Mouse (Mus musculus) layer of hippocampus, postnatal 14 days (tissue): ENCODE results near the gene Pick1. TPM values are rescaled to one million over a fixed set of nuclear protein-coding genes. Genes with fewer than 3 reads are reported as not detected.
"Not testable (repeated sequence)": the region's sequence is repeated elsewhere in the genome, so short reads cannot be mapped to it uniquely, and the experiment has no call there.

Experiments
- DNase-seq, 2 experiments: peaks; one replicate each; pipeline ENCODE4 v3.0.0; 2021 to 2022; ENCODE audit warnings: low spot score in 2 of 2, mixed read lengths in 1 of 2
- total RNA-seq, 2 experiments: library from RNA; stranded (reverse); gene quantifications; 2 replicates each; pipeline ENCODE4 v1.2.3; 2021

Pick1 gene
- total RNA-seq, 2 experiments from 2014 or later: 47.6 to 47.8 TPM

GRCm38 (mm10) chr15:79224685-79225084 lies 4.3 kb upstream of the Pick1 start:
- peak; percentile 82 to 87 for DNase-seq

- DNase-seq: not testable (repeated sequence)
These were observed 3.2 kb upstream of the Pick1 start for GRCm38 (mm10) chr15:79225780-79226179.

GRCm38 (mm10) chr15:79235268-79235667 lies 6.3 kb downstream of the Pick1 start:
- no peak for DNase-seq

GRCm38 (mm10) chr15:79238036-79238435 lies 9.1 kb downstream of the Pick1 start:
- no peak for DNase-seq

GRCm38 (mm10) chr15:79242574-79243233 lies 13.7 kb downstream of the Pick1 start:
- DNase-seq: no peak

- DNase-seq: peak; percentile 99
These were observed 14.5 kb downstream of the Pick1 start for GRCm38 (mm10) chr15:79243234-79244042.

GRCm38 (mm10) chr15:79244071-79244893 lies 15.3 kb downstream of the Pick1 start:
- DNase-seq: no peak

- DNase-seq: no peak
These were observed 16.3 kb downstream of the Pick1 start for GRCm38 (mm10) chr15:79245321-79245720.

- no peak for DNase-seq
These were observed 21.3 kb downstream of the Pick1 start for GRCm38 (mm10) chr15:79250236-79250635.

GRCm38 (mm10) chr15:79251168-79251567 lies 22.2 kb downstream of the Pick1 start:
- no peak for DNase-seq

GRCm38 (mm10) chr15:79251781-79252491 lies 23.0 kb downstream of the Pick1 start:
- peak; percentile 32 to 37 for DNase-seq

GRCm38 (mm10) chr15:79252580-79252979 lies 23.6 kb downstream of the Pick1 start:
- DNase-seq: no peak

- DNase-seq: no peak
These were observed 25.7 kb downstream of the Pick1 start, which contains the start of gene Slc16a8 for GRCm38 (mm10) chr15:79254661-79255060. Gene Slc16a8, minus strand, starts transcription at chr15:79254761.

- no peak for DNase-seq
These were observed 29.5 kb downstream of the Pick1 start for GRCm38 (mm10) chr15:79258521-79258920.

- peak; percentile 35 to 42 for DNase-seq
These were observed 32.2 kb downstream of the Pick1 start for GRCm38 (mm10) chr15:79261095-79261725.

GRCm38 (mm10) chr15:79261757-79262156 lies 32.8 kb downstream of the Pick1 start:
- no peak for DNase-seq

GRCm38 (mm10) chr15:79262375-79262774 lies 33.4 kb downstream of the Pick1 start:
- DNase-seq: no peak

- DNase-seq: no peak
These were observed 33.9 kb downstream of the Pick1 start for GRCm38 (mm10) chr15:79262786-79263309.

GRCm38 (mm10) chr15:79263726-79264125 lies 34.8 kb downstream of the Pick1 start:
- no peak for DNase-seq

GRCm38 (mm10) chr15:79265384-79265783 lies 36.4 kb downstream of the Pick1 start:
- DNase-seq: no peak
